Mouse (Mus musculus) kidney, postnatal 36 days (tissue): Measurements from ENCODE around the gene Astn1.

ENCODE experiments used
- DNase-seq, 2 experiments: peaks; one replicate each; pipeline ENCODE4 v3.0.0; 2021 to 2022; ENCODE audit warnings: mixed read lengths in 2 of 2

The Astn1 gene

GRCm38 (mm10) chr1:158361964-158362291 lies at the start of gene Astn1:
Gene Astn1, plus strand, starts transcription at chr1:158362273.
- no peak for DNase-seq

DNA sequence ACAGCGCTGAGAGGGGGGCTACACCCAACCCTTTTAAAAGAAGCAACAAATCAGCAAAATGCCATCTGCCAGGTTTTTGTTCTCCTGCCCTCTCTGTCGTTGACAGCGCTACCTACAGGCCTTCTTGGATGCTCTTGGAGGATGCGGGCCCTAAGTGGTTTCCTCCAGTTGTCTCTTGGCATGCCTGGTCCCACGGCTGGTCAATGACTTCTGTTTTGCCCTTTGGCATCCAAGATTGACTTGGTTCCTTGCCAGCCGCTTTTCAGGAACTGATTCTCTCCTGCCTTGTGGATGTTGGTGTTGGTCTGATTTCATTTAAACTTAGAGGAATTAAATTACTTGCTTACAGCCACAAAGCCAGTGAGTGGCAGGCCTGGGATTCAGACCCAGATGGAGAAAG lies 38.7 kb upstream of the Astn1 start:
- DNase-seq = peak in 1 of 2 experiments; percentile 4

DNA sequence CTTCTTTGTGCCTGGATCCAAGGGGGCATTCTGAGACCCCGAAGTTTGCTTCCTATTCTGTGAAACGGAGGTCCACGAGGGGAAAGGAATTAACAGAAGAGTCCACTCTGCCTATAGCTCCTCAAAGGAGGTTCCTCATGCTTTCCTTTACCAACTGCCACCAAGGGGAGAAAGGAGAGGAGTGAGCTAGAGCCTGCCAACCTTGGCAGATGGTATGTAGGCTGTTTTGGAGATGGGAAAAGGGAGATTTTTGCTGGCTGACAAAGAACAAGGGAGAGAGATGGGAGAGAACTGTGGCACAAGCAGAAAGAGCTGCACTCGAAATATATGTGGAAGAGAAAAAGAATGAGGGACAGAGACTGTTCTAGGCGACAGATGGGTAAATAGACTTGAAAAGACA lies 33.9 kb upstream of the Astn1 start:
- DNase-seq = no peak

DNA sequence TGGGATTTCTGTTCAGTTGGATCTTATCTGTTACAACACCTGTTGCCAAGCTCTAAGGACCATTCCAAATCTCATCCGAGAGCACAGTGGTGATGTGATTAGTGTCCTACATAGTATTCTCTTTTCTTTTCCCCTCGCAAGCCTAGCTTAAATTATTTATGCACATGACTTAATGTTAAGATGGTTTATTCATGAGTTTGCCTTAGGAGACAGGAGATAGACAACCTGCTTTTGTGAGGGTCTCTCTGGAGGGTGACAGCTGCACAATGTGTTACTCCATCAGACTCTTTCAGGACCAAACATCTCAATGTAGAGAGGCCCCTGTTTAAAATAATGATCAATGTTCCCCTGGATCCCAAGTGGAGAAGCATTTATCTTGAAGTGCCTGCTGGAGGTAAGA lies 33.2 kb upstream of the Astn1 start:
- no peak for DNase-seq

- DNase-seq = no peak
Measured at GRCm38 (mm10) chr1:158343243-158343714, 18.8 kb upstream of the Astn1 start.

- no peak for DNase-seq
Measured at GRCm38 (mm10) chr1:158353656-158354371, 8.3 kb upstream of the Astn1 start.

- DNase-seq = peak; percentile 6 to 24
Measured at GRCm38 (mm10) chr1:158355177-158356050, 6.7 kb upstream of the Astn1 start.

GRCm38 (mm10) chr1:158356051-158356461 lies 6.0 kb upstream of the Astn1 start, which contains the start of gene Brinp2:
Gene Brinp2, minus strand, starts transcription at chr1:158356326.
- peak; percentile 66 to 80 for DNase-seq

GRCm38 (mm10) chr1:158362292-158363101 lies 424 bp downstream of the Astn1 start:
- no peak for DNase-seq

- no peak for DNase-seq
Measured at GRCm38 (mm10) chr1:158364461-158364860, 2.4 kb downstream of the Astn1 start.

DNA sequence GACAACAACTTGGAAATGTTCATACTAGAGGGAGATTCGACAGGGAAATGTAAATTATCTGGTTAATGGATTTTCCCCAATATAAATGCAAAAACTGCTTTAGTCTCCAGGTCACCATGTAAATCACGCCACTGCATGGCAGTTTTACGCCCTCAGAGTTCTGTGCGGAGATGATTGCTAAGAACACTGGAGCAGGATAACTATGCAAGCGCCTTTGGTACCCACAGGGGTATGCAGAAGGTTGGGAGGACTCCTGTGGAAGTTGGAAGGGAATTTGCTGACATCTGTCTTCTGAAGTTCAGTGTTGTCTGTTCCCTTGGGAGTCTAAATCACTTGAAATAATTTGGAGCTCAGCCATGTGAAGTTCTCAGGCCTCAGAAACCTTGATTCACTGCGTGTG lies 20.2 kb downstream of the Astn1 start:
- DNase-seq = peak in 1 of 2 experiments; percentile 2

GRCm38 (mm10) chr1:158383210-158383609 lies 21.1 kb downstream of the Astn1 start:
- no peak for DNase-seq

GRCm38 (mm10) chr1:158385311-158385710 lies 23.2 kb downstream of the Astn1 start:
- DNase-seq = no peak

DNA sequence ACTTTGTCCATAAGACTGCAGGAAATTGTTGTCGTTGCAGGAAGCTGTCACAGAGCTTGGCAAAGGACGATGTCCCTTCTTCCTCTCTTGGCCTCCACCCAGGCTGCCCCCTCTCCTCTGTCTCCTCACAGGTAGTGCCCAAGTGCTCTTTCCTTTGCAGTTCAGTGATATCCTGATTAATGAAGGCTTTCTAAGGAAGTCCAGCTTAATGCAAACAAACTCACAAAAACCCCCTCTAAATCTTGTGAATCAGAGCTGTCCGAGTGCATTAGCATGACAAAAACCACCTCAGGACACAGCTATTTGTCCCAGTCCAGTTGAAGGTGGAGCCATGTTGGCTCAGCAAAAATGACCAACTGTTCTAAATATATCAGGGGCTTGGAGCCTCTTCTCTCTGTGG lies 24.7 kb downstream of the Astn1 start:
- no peak for DNase-seq

DNA sequence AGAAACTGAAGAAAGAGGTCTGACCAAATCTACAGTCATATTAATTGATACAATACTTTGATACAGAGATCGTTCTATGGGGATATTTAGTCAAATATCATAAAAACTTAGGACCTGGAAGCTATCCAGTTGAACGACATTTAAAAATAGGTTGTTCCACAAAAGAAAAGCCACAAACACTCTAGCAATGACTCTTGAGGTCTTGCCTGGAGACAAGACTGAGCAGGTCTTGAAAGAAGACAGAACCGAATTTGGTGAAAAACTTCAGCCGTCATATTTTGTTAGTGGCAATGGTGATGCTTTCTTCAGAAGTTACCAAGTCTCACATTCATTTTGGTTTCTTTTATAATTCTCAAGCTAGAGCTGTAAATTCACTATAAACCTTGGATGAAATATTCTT lies 26.9 kb downstream of the Astn1 start:
- no peak for DNase-seq

- no peak for DNase-seq
Measured at GRCm38 (mm10) chr1:158390693-158391092, 28.6 kb downstream of the Astn1 start.

- DNase-seq = no peak
Measured at GRCm38 (mm10) chr1:158397058-158397457, 35.0 kb downstream of the Astn1 start.

GRCm38 (mm10) chr1:158400898-158401297 lies 38.8 kb downstream of the Astn1 start:
- no peak for DNase-seq

GRCm38 (mm10) chr1:158405899-158406769 lies 44.1 kb downstream of the Astn1 start:
- DNase-seq = no peak

GRCm38 (mm10) chr1:158408124-158408523 lies 46.1 kb downstream of the Astn1 start:
- DNase-seq = no peak

GRCm38 (mm10) chr1:158411146-158411545 lies 49.1 kb downstream of the Astn1 start:
- DNase-seq = no peak

DNA sequence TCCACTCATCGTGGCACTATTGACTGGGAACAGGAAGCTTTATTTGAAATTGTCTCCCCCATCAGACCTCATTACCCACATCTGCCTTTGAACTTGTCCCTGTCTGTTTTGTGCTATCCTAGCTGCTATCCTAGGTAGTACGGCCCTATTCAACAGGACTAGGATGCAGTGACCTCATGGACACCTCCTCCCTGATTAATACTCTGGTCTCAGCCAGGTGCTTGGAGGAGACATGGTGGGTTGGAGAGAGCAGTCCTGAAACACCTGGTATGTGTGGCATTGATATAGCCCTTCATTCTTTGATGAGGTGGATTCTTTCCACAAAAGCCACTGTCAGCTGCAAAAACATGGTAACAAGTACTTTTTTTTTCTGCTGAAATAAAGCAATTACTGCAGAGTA lies 52.1 kb downstream of the Astn1 start:
- DNase-seq = no peak
